Mouse (Mus musculus) lung, embryonic 14.5 days (tissue): ENCODE data around the gene Dclre1a. TPM values are rescaled to one million over a fixed set of nuclear protein-coding genes. Genes with fewer than 3 reads are reported as not detected.
A peak's percentile ranks its signal among the peaks of the same experiment; 100 is the strongest.

ENCODE experiments used
- ATAC-seq: fragments of 200-750 bp; cut with Nextera tagmentation; 2 replicates; pipeline ENCODE4 v1.8.0; 2017; ENCODE audit warnings: mild to moderate bottlenecking, moderate TSS enrichment, moderate library complexity; ENCODE audit not compliant: insufficient read depth
- DNase-seq: peaks from one replicate; pipeline ENCODE4 v3.0.0-alpha.2; 2015
- H3K27ac ChIP-seq: fragments of 300-500 bp; sonication (generic); 2 replicates; pipeline ENCODE4 v1.5.1; 2014; ENCODE audit warnings: low read depth, mild to moderate bottlenecking, moderate library complexity
- H3K27me3 ChIP-seq: fragments of 300-500 bp; sonication (generic); 2 replicates; pipeline ENCODE4 v1.6.1; 2014; ENCODE audit warnings: low read length, control low read depth; ENCODE audit not compliant: insufficient read depth
- H3K36me3 ChIP-seq: fragments of 300-500 bp; sonication (generic); 2 replicates; pipeline ENCODE4 v1.6.1; 2014; ENCODE audit warnings: control low read depth; ENCODE audit not compliant: insufficient read depth
- H3K4me1 ChIP-seq: fragments of 300-500 bp; sonication (generic); 2 replicates; pipeline ENCODE4 v1.6.1; 2014; ENCODE audit warnings: antibody characterized with exemption, control low read depth; ENCODE audit not compliant: insufficient read depth
- H3K4me2 ChIP-seq: fragments of 300-500 bp; sonication (generic); 2 replicates; pipeline ENCODE4 v1.6.1; 2014; ENCODE audit warnings: mild to moderate bottlenecking
- H3K4me3 ChIP-seq: fragments of 300-500 bp; sonication (generic); 2 replicates; pipeline ENCODE4 v1.5.1; 2014; ENCODE audit warnings: low read depth, low read length
- H3K9ac ChIP-seq: fragments of 300-500 bp; sonication (generic); 2 replicates; pipeline ENCODE4 v1.6.1; 2014
- H3K9me3 ChIP-seq: fragments of 300-500 bp; sonication (generic); 2 replicates; pipeline ENCODE4 v1.6.1; 2016; ENCODE audit warnings: low read depth, low read length, control low read depth
- CTCF ChIP-seq: IDR thresholded peaks from 2 replicates; pipeline ENCODE4 v1.5.1; 2016; ENCODE audit warnings: antibody characterized with exemption, low read depth
- WGBS: fragments of 180-500 bp; shearing (Covaris S2); extraction: QIAGEN DNeasy Blood & Tissue Kit; methylation state at CpG from one replicate; pipeline ENCODE4 v1.1.7; 2014; 5-methylcytosine and 5-hydroxymethylcytosine counted together
- polyA plus RNA-seq: library from polyadenylated mRNA; unstranded; fragments of >200 nt; fragmentation: Nextera tagmentation; extraction: Ambion mirVana; gene quantifications from 2 replicates; pipeline ENCODE4 v1.2.1, GENCODE M21; 2014

Dclre1a gene
- polyA plus RNA-seq, 1 experiment from 2014 or later: 17.7 TPM

DNA sequence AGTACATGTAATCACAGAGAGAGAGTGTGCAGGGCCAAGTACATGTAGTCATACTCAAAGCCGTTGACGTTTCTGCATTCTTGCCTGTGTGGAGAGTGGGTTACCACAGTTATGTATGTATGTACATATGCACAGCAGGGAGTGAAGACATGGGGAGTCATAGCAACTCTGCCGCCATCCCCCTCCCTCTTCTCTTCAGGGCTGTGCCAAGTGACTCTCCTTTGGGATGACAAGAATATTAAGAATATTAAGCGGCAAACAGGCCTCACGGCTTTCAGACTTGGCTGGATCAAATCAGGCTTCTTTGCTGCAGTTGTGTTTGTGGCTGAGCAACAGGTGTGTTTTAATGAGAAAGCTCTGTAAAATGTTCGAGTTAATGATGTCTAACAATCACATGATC, 58.4 kb downstream of the Dclre1a start:
- DNase-seq: no peak
- Histone ChIP-seq H3K27me3 (no peaks in the 10 kb centered on the region), H3K4me2 (no peak overlapping the region), H3K27ac (no peak overlapping the region), H3K4me3 (no peak overlapping the region), H3K9ac (no peak overlapping the region), H3K9me3 (no peaks in the 10 kb centered on the region), H3K4me1 (peaks cover 10% of the 10 kb centered on the region), H3K36me3 (no peaks in the 10 kb centered on the region)
- no peak for TF ChIP-seq CTCF
- WGBS: 76% methylated on average over 6 of the region's 6 CpGs
- no peak for ATAC-seq

DNA sequence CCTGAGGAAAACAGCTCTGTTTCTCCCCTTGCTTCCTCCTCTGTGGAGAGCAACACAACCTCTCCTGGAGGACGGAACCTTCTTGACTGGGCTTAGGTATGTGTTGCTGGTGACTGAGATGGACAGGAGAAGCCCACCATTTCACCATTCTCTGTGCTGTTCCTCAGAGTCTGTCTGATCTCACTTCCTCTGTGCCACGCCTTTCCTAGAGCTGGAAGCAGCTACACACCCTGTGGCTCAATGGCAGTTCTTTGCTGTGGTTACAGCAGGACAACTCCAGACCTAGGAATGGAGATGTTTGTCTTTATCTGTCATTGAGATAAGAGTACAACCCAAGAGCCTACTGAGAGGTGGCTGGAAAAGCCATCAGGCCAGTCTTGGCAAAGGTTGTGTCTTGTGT, 60.7 kb downstream of the Dclre1a start:
- Histone ChIP-seq H3K36me3 (no peaks in the 10 kb centered on the region), H3K27ac (no peak overlapping the region), H3K27me3 (no peaks in the 10 kb centered on the region), H3K4me2 (no peak overlapping the region), H3K9ac (no peak overlapping the region), H3K9me3 (no peaks in the 10 kb centered on the region), H3K4me3 (no peak overlapping the region), H3K4me1 (peaks cover 13% of the 10 kb centered on the region)
- DNase-seq (no peak), ATAC-seq (no peak)
- WGBS: 90% methylated on average over 2 of the region's 2 CpGs
- TF ChIP-seq CTCF: no peak

DNA sequence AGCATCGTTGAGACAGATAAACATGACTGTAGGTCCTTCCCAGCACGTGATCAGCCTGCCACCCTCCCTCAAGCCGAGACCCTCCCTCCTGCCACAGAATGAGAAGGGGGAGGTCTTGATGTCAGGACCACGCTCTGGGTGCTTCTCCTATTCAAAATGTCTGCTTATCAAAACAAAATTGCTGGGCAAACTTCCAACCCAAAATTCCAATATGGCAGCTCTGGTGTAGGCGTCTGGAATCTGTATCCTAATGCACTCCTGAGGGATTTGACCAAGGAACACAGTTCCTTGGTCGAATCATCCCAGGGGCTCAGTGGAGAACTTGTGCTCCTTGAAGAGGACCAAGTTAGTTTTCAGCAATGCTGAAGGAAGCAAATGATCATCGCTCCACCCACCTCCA, 61.1 kb downstream of the Dclre1a start:
- Histone ChIP-seq H3K9ac (no peak overlapping the region), H3K4me3 (no peak overlapping the region), H3K27ac (no peak overlapping the region; the same call in 1 of the 2 replicates), H3K27me3 (no peaks in the 10 kb centered on the region), H3K4me1 (peaks cover 13% of the 10 kb centered on the region), H3K4me2 (no peak overlapping the region), H3K36me3 (no peaks in the 10 kb centered on the region), H3K9me3 (no peaks in the 10 kb centered on the region)
- peak; percentile 76 for DNase-seq
- ATAC-seq: no peak
- 53% methylated on average over 7 of the region's 7 CpGs for WGBS
- TF ChIP-seq CTCF: no peak

DNA sequence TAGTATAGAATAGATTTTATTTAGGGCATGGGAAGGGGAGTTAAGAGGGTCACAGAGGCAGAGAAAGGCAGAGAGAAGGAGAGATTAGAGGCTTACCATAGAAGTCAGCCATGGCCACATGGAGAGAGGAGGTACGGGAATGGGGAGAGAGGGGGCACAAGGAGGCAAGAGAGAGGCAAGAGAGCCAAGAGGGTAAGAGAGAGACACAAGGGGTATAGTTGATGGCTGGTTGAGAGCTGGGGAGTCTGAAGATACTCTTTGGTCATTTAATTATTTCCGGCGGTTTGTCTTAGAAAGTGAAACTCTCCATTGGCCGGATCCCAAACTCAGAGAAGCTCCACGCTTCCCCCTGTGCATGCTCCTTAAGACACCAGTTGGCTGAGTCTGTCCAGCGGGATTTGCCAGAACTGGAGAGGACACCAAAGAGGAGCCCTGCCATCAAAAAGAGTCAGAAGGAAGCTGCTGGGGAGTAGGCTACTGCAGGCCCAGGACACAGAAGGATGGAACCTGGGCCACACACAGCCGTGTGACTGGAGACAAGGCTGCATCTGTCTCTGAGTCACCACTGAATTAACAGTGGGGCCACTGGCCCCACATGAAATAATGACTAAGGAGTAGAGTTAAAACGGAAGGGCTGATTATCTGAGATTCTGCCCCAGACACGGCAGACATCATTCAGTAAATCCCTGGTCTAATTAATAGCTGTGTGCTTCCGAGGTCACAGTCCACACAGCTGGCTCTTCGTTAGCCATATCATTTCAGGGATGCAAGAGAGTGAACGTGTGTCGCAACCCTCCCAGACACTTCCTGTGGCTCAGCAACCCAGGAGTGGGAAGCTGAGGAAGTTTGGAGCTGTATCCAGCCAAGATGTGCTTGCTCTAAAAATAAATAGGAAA, 62.4 kb downstream of the Dclre1a start:
- TF ChIP-seq CTCF: no peak
- H3K9me3 ChIP-seq: no peaks in the 10 kb centered on the region
- ATAC-seq (peak; percentile 82), DNase-seq (peak; percentile 79)
- no peaks in the 10 kb centered on the region for H3K36me3 ChIP-seq
- 42% methylated on average over 13 of the region's 13 CpGs for WGBS
- H3K4me2 ChIP-seq: no peak overlapping the region
- H3K27ac ChIP-seq: peak overlapping the region; percentile 63; the same call in 1 of the 2 replicates
- H3K9ac ChIP-seq: no peak overlapping the region
- no peaks in the 10 kb centered on the region for H3K27me3 ChIP-seq
- H3K4me3 ChIP-seq: no peak overlapping the region
- peaks cover 13% of the 10 kb centered on the region for H3K4me1 ChIP-seq

DNA sequence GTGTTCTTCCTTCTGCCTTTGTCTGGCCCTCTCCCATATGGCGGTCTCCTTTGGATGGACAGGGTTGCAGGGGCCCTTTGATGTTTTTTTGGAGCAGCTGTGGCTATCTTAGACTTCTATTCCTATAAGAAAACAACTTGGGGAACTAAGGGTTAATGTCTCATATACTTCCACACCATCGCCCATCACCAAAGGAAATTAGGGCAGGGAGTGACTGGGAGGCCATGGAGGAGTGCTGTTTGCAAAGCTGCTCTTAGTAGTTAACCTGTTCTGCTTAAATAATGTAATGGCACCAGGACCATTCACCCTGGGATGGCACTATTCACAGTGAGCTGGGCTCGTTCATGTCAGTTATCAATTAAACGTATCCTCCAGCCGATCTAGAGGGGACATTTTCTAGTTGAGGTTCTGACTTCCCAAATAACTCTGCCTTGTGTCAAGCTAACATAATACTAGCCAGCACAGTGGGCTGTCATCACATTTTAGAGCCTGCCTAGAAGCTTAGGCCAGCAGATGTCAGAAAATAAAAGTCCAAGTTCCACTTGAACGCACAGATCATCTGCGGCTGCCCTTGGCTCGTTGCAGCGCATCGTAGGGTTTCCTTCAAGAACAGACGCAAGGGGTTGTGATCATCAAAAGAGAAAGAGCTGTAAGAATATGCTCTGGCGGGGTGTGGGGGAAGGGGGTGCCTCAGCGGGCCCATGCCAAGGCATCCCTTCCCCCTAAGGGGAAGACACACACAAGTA, 63.2 kb downstream of the Dclre1a start:
- peaks cover 13% of the 10 kb centered on the region for H3K4me1 ChIP-seq
- no peaks in the 10 kb centered on the region for H3K36me3 ChIP-seq
- H3K27ac ChIP-seq: no peak overlapping the region
- H3K27me3 ChIP-seq: no peaks in the 10 kb centered on the region
- 73% methylated on average over 13 of the region's 13 CpGs for WGBS
- no peaks in the 10 kb centered on the region for H3K9me3 ChIP-seq
- H3K9ac ChIP-seq: no peak overlapping the region
- peak; percentile 36 for DNase-seq
- H3K4me2 ChIP-seq: no peak overlapping the region
- H3K4me3 ChIP-seq: no peak overlapping the region
- TF ChIP-seq CTCF: no peak
- no peak for ATAC-seq

Other genes with a start within 250 kb of the Dclre1a start
- gene Nrap, start 158.2 kb downstream of the Dclre1a start, polyA plus RNA-seq: 0.18 and 0.32 TPM in 2 replicates
- gene Casp7, start 151.1 kb downstream of the Dclre1a start, polyA plus RNA-seq: 30.7 and 32.1 TPM in 2 replicates
- gene Plekhs1, start 86.6 kb downstream of the Dclre1a start, polyA plus RNA-seq: 0.61 and 1.0 TPM in 2 replicates
- 21.1 and 21.4 TPM in 2 replicates for gene Nhlrc2, start within 50 bp of the Dclre1a start, polyA plus RNA-seq
- gene Adrb1, start 174.0 kb upstream of the Dclre1a start, polyA plus RNA-seq: 1.2 and 1.6 TPM in 2 replicates